Comparison of ENCODE assay signal across 14 mouse cellular contexts in genomic region chr17:75119422-75119821, GRCm38 (mm10).
A peak's percentile ranks its signal among the peaks of the same experiment; 100 is the strongest.
DNase-seq lines count a peak whose midpoint lies in the region; ATAC-seq and TF ChIP-seq lines count a peak whose summit lies in the region.
"Had no signal": no experiment of that assay in that cellular context is flagged by ENCODE, and none has a peak within 500 bp of the region (broad histone marks: within the 10 kb centered on the region; RNA-seq: fewer than 3 reads in every experiment).

No protein-coding gene starts in this region.

- DNase-seq in heart, adult 18-20 months: peak; percentile 27 to 55
- DNase-seq in heart, postnatal 4 days: no peak
- no peak for DNase-seq in liver, postnatal 0 days
- DNase-seq in brain, embryonic 14.5 days (ENCODE audit: low read depth): peak; percentile 19
- DNase-seq in spleen, postnatal 14 days (ENCODE audit: low spot score in 2 of 2): no peak
- no peak for DNase-seq in right cerebral cortex, postnatal 14 days
- DNase-seq: cerebellum, adult 9-11 months; layer of hippocampus, postnatal 36 days had no signal

- no peaks in the 10 kb centered on the region for H3K79me2 ChIP-seq in myocyte (ENCODE audit: control insufficient read depth, insufficient read depth)

- H3K4me3 ChIP-seq in liver, postnatal 0 days (ENCODE audit: low read depth, low read length): no peak overlapping the region
- H3K4me3 ChIP-seq in liver, embryonic 12.5 days: no peak overlapping the region
- H3K4me3 ChIP-seq in myocyte: no peak overlapping the region
- H3K4me3 ChIP-seq: liver, embryonic 15.5 days had no signal

- H3K4me1 ChIP-seq in liver, postnatal 0 days (ENCODE audit: insufficient read depth): peaks cover 5% of the 10 kb centered on the region
- no peaks in the 10 kb centered on the region for H3K4me1 ChIP-seq in liver, embryonic 12.5 days

- no peak overlapping the region for H3K9ac ChIP-seq in liver, postnatal 0 days (replicated peaks)
- no peak overlapping the region for H3K9ac ChIP-seq in liver, embryonic 12.5 days
- H3K9ac ChIP-seq: hindbrain, embryonic 14.5 days; liver, embryonic 15.5 days had no signal

- H3K27me3 ChIP-seq in liver, postnatal 0 days (ENCODE audit: insufficient read depth, low read length): no peaks in the 10 kb centered on the region
- no peaks in the 10 kb centered on the region for H3K27me3 ChIP-seq in liver, embryonic 12.5 days (replicated peaks)
- no peaks in the 10 kb centered on the region for H3K27me3 ChIP-seq in myocyte (ENCODE audit: control insufficient read depth, insufficient read depth, insufficient read length)
- H3K27me3 ChIP-seq: CH12.LX; liver, embryonic 15.5 days had no signal

- H3ac ChIP-seq in myocyte (ENCODE audit: control insufficient read depth, insufficient read length): no peak overlapping the region

- H3K4me2 ChIP-seq in liver, postnatal 0 days (ENCODE audit: low read depth, low read length): no peak overlapping the region
- no peak overlapping the region for H3K4me2 ChIP-seq in liver, embryonic 12.5 days
- H3K4me2 ChIP-seq in myocyte (ENCODE audit: low read depth): no peak overlapping the region
- H3K4me2 ChIP-seq: hindbrain, embryonic 14.5 days; liver, embryonic 15.5 days had no signal

- no peak for TF ChIP-seq EP300 in liver, postnatal 0 days (IDR thresholded peaks at IDR 0.05; ENCODE audit: low read depth)

- no peaks in the 10 kb centered on the region for H3K9me3 ChIP-seq in liver, postnatal 0 days (ENCODE audit: low read length)
- no peaks in the 10 kb centered on the region for H3K9me3 ChIP-seq in liver, embryonic 12.5 days (replicated peaks)
- H3K9me3 ChIP-seq: liver, embryonic 15.5 days had no signal

- H3K36me3 ChIP-seq in liver, postnatal 0 days (replicated peaks; ENCODE audit: insufficient read depth, low read length): no peaks in the 10 kb centered on the region
- no peaks in the 10 kb centered on the region for H3K36me3 ChIP-seq in liver, embryonic 12.5 days
- H3K36me3 ChIP-seq in myocyte (ENCODE audit: control insufficient read depth, insufficient read depth): no peaks in the 10 kb centered on the region
- H3K36me3 ChIP-seq: liver, embryonic 15.5 days had no signal

- no peak for TF ChIP-seq CTCF in liver, postnatal 0 days (IDR thresholded peaks at IDR 0.05; ENCODE audit: low read depth)
- no peak for TF ChIP-seq CTCF in brain, embryonic 14.5 days (IDR thresholded peaks at IDR 0.05; ENCODE audit: borderline replicate concordance, extremely low read depth, insufficient read depth, insufficient read length)

- no peak overlapping the region for H3K27ac ChIP-seq in liver, postnatal 0 days (ENCODE audit: low read depth)
- no peak overlapping the region for H3K27ac ChIP-seq in liver, embryonic 12.5 days
- H3K27ac ChIP-seq: hindbrain, embryonic 14.5 days; liver, embryonic 15.5 days had no signal

- TF ChIP-seq POLR2A in brain, embryonic 14.5 days (IDR thresholded peaks at IDR 0.05; ENCODE audit: borderline replicate concordance, extremely low read depth, insufficient read depth, insufficient read length, poor library complexity, severe bottlenecking): no peak
- TF ChIP-seq POLR2A in myocyte (IDR thresholded peaks at IDR 0.05; ENCODE audit: insufficient read length, low read depth): no peak

- 29% methylated on average over 3 of the region's 3 CpGs for WGBS in liver, postnatal 0 days (ENCODE audit: insufficient replicate concordance)
- 18% methylated on average over 3 of the region's 3 CpGs for WGBS in liver, embryonic 12.5 days (ENCODE audit: insufficient replicate concordance)

- peak; percentile 68 for ATAC-seq in liver, postnatal 0 days
- ATAC-seq in liver, embryonic 12.5 days: no peak
- ATAC-seq: activated CD4-positive, CD25-positive, alpha-beta regulatory T cell, adult 4 months had no signal

TF ChIP-seq in myocyte, 11 proteins besides CTCF, POLR2A, EP300 and RAD21:
- TF ChIP-seq POLR2AphosphoS2 (IDR thresholded peaks at IDR 0.05; ENCODE audit: insufficient read length, low read depth) (no peak), CEBPB (IDR thresholded peaks at IDR 0.05; ENCODE audit: insufficient read depth, poor library complexity, severe bottlenecking) (peak; percentile 78; the same call in 1 of the 2 replicates)

Comparison
In these comparisons a context has a peak if more than half of its experiments do, and no peak if none do; other contexts are left out.
1. DNase-seq: peak in heart, adult 18-20 months (2 of 2) and brain, embryonic 14.5 days (single experiment); none in heart, postnatal 4 days (single experiment), liver, postnatal 0 days (single experiment), spleen, postnatal 14 days (0 of 2) and right cerebral cortex, postnatal 14 days (single experiment).